Mouse (Mus musculus): ENCODE results near the gene Gstt4. TPM values are rescaled to one million over a fixed set of nuclear protein-coding genes. Genes with fewer than 3 reads are reported as not detected.
"Not testable (repeated sequence)": the region's sequence is repeated elsewhere in the genome, so short reads cannot be mapped to it uniquely, and the experiment has no call there.

Gene Gstt4
- polyA plus RNA-seq, 1 experiment from 2014 or later = not detected

DNA sequence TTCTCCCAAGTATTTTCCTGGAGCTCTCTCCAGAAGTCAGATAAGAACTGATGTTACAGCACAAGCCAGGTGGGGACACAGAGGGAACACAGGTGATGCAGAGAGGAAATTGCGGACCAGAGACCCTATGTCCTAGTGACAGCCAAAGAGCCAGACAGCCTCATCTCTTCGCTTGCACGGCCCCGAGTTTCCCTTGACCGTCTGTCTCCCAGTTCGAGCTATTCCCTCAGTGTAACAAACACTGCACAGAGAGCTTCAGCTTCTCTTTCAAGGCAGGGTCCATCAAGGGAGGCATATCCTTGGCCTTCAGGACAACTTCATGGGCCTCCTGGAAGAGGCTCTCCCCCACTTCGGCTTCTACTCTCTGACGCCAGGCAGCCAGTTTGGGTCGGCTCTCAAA lies 47.8 kb downstream of the Gstt4 start:
- DNase-seq (ENCODE audit: low read depth, low spot score) (no peak), ATAC-seq (no peak)
- ChIA-PET CTCF (interaction anchor here (0.8 to 1.2 kb wide), 2 partner anchors 10 to 21 kb away, joined by 3 read pairs; no protein-coding TSS in a partner anchor), POLR2A (interaction anchor here (0.8 kb wide), 1 partner anchor 25 kb away, joined by 3 read pairs; no protein-coding TSS in a partner anchor)
- H3K27me3 ChIP-seq = no peaks in the 10 kb centered on the region
- in situ Hi-C loops (cut with MboI; ENCODE audit: low pct_unique_long_range_greater_than_20kb) = loop anchor here (10.0 kb wide), 1 partner anchor 50 kb away; the partner anchor contains the start of gene Gstt4
- no peak for TF ChIP-seq CTCF (IDR thresholded peaks at IDR 0.05)

DNA sequence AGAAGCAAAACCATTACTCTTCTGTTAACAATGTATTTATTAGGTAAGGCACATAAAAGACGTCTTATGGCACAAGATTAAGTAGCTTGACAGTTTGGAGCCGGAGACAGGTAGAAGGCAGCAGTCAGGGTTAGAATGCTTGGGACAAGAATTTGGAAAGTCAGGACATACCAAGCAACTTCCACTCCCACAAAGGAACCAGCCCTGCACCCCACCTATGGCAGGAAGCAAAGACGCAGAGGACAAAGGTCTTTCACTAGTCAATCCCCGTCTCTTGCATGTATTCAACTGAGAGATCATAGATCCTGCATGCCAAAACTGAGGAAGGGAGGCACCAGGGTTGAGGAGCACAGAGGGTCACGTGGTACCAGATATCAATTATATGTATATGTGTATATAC lies 48.2 kb downstream of the Gstt4 start:
- no peak for TF ChIP-seq CTCF (IDR thresholded peaks at IDR 0.05)
- ChIA-PET POLR2A (no interaction called here), CTCF (interaction anchor here (0.8 to 1.2 kb wide), 2 partner anchors 11 to 20 kb away, joined by 3 read pairs; no protein-coding TSS in a partner anchor)
- no peak for DNase-seq (ENCODE audit: low read depth, low spot score)
- in situ Hi-C loops (cut with MboI; ENCODE audit: low pct_unique_long_range_greater_than_20kb) = loop anchor here (10.0 kb wide), 1 partner anchor 51 kb away; the partner anchor contains the start of gene Gstt4
- no peaks in the 10 kb centered on the region for H3K27me3 ChIP-seq
- no peak for ATAC-seq

DNA sequence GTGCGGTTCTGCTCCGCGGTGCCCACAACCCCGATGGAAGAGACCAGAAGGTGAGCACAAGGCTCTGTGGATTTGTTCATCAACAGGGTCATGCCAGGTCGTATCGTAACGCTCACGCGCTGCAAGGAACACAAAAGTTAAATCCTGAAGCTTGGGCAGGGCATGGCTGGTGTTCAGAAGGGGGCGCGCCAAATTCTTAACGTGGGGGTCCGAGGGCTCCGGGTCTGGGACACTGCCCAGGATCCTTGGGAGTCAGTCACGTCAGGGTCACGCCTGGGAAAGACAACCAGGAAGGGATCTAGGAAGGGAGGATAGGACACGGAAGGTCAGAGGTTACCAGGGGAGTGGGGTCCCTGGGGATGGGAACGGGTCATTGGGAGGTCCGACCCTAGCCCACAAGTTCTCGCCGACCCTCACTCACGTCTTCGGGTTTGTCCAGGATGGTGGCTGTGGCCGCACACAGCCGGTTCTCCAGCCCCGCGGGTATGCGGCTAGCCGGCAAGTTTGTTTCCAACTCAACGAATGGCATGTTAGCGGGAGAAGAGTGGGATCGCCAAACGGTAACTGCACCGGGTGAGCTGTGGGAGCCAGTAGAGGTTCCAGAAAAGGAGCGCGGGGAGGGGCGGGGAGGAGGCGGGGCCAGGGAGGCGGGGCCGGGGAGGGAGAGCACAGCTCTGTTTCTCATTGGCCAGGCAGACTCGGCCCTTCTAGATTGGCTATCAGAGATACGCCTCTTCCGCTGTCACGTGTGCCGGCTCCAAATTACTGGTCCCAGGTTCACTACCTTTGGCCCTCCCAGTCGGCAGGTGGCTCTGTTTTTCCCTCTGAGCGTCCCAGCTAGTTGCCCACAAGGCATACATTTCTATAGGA lies 49.3 kb downstream of the Gstt4 start, which contains the start of gene Ddt:
Gene Ddt, minus strand, starts transcription at position 620 of the 870 bp plus-strand sequence.
- no peak for DNase-seq (ENCODE audit: low read depth, low spot score)
- POLR2A ChIA-PET = interaction anchor here (1.1 kb wide), 1 partner anchor 63 kb away, joined by 3 read pairs; no protein-coding TSS in a partner anchor
- peak; percentile 88 for ATAC-seq
- TF ChIP-seq CTCF (IDR thresholded peaks at IDR 0.05) = no peak
- CTCF ChIA-PET = interaction anchor here (1.1 to 1.2 kb wide), 2 partner anchors 55 to 59 kb away, joined by 4 to 6 read pairs; no protein-coding TSS in a partner anchor
- in situ Hi-C loops (cut with MboI; ENCODE audit: low pct_unique_long_range_greater_than_20kb) = loop anchor here (10.0 kb wide), 1 partner anchor 52 kb away; the partner anchor contains the start of gene Gstt4
- no peaks in the 10 kb centered on the region for H3K27me3 ChIP-seq

DNA sequence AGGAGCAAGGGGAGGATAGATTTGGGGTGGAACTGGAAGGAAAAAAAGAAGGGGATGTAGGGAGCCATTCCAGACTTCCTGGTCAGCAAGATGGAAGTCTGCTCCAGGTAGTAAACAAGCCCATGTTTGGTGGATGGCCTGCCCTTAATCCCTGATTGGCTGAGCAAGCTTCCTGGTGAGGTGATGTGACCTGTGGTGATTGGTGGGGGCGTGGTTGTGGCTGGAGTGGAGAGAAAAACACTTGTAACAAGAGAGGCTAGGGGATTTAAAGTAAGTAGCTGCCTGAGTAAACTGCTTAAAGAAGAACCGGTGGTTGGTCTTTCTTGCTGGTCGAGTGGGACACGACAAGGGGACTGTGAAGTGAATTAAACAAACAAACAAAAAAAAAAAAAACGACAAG lies 54.6 kb downstream of the Gstt4 start:
- DNase-seq (ENCODE audit: low read depth, low spot score); POLR2A ChIA-PET; H3K27me3 ChIP-seq; ATAC-seq: not testable (repeated sequence)
- CTCF ChIA-PET = interaction anchor here (1.2 kb wide), 1 partner anchor 17 kb away, joined by 3 read pairs; no protein-coding TSS in a partner anchor
- in situ Hi-C loops (cut with MboI; ENCODE audit: low pct_unique_long_range_greater_than_20kb) = loop anchor here (5.0 kb wide), 1 partner anchor 90 kb away; no protein-coding TSS in a partner anchor

DNA sequence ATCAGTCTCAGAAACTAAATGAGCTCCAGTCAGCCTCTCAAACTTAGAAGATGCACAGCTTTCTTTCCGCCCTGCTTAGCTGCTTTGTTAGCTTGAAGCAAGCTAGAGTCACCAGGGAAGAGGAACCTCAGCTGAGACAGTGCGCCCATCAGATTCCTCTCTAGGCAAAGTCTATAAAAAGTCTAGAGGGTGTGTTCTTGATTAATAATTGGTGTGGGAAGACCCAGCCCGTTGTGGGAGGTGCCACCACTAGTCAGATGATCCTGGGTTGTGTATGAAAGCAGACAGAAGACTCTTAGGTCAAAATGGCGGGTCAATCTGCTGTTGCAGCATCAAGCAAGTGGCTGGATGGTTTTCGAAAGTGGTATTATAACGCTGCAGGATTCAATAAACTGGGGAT lies 55.5 kb downstream of the Gstt4 start:
- CTCF ChIA-PET = interaction anchor here (1.0 kb wide), 1 partner anchor 69 kb away, joined by 3 read pairs; no protein-coding TSS in a partner anchor
- no peaks in the 10 kb centered on the region for H3K27me3 ChIP-seq
- no peak for TF ChIP-seq CTCF (IDR thresholded peaks at IDR 0.05)
- in situ Hi-C loops (cut with MboI; ENCODE audit: low pct_unique_long_range_greater_than_20kb) = loop anchor here (5.0 kb wide), 1 partner anchor 90 kb away; no protein-coding TSS in a partner anchor
- DNase-seq (ENCODE audit: low read depth, low spot score) (no peak), ATAC-seq (no peak)
- POLR2A ChIA-PET = no interaction called here

Other genes with a start within 250 kb of the Gstt4 start
- not detected for gene Ggt5, start 233.2 kb downstream of the Gstt4 start, polyA plus RNA-seq (2021)
- gene Susd2, start 178.5 kb downstream of the Gstt4 start, polyA plus RNA-seq (2021) = 0.15 TPM
- 40.7 TPM for gene Cabin1, start 58.2 kb downstream of the Gstt4 start, polyA plus RNA-seq (2021)
- 128 TPM for gene Ddt, start 49.1 kb downstream of the Gstt4 start, polyA plus RNA-seq (2021)
- not detected for gene Gm20441, start 41.6 kb downstream of the Gstt4 start, polyA plus RNA-seq (2021)
- gene Gstt3, start 41.1 kb downstream of the Gstt4 start, polyA plus RNA-seq (2021) = 0.03 TPM
- 0.45 TPM for gene Gstt1, start 24.0 kb downstream of the Gstt4 start, polyA plus RNA-seq (2021)
- gene Gstt2, start 14.9 kb upstream of the Gstt4 start, polyA plus RNA-seq (2021) = 0.35 TPM
- gene Mif, start 37.7 kb upstream of the Gstt4 start, polyA plus RNA-seq (2021) = 592 TPM
- gene Derl3, start 70.9 kb upstream of the Gstt4 start, polyA plus RNA-seq (2021) = 1.1 TPM
- gene Smarcb1, start 99.1 kb upstream of the Gstt4 start, polyA plus RNA-seq (2021) = 107 TPM
- 362 TPM for gene Chchd10, start 110.6 kb upstream of the Gstt4 start, polyA plus RNA-seq (2021)
- gene Mmp11, start 114.0 kb upstream of the Gstt4 start, polyA plus RNA-seq (2021) = 67.8 TPM
- 0.05 TPM for gene Gm867, start 118.1 kb upstream of the Gstt4 start, polyA plus RNA-seq (2021)
- gene Vpreb3, start 120.5 kb upstream of the Gstt4 start, polyA plus RNA-seq (2021) = not detected
- not detected for gene Gm5134, start 132.0 kb upstream of the Gstt4 start, polyA plus RNA-seq (2021)
- 8.9 TPM for gene Zfp280b, start 210.1 kb upstream of the Gstt4 start, polyA plus RNA-seq (2021)